Mouse (Mus musculus): ENCODE results near the gene Acot2. TPM values are rescaled to one million over a fixed set of nuclear protein-coding genes. Genes with fewer than 3 reads are reported as not detected.
A peak's percentile ranks its signal among the peaks of the same experiment; 100 is the strongest.
"Not testable (repeated sequence)": the region's sequence is repeated elsewhere in the genome, so short reads cannot be mapped to it uniquely, and the experiment has no call there.

Acot2 gene
- polyA plus RNA-seq, 1 experiment from 2014 or later: 37.8 TPM

- Histone ChIP-seq H3K4me2 (no peak overlapping the region), H3K9me3 (replicated peaks) (no peaks in the 10 kb centered on the region), H3K4me3 (replicated peaks) (no peak overlapping the region), H3K27me3 (no peaks in the 10 kb centered on the region), H3K4me1 (0 out of 2 replicates have a peak, but pooled peaks cover 3% of the 10 kb centered on the region), H3K9ac (no peak overlapping the region), H3K36me3 (no peaks in the 10 kb centered on the region), H3K27ac (no peak overlapping the region)
- ATAC-seq (replicated peaks; ENCODE audit: low FRiP score): no peak
- whole genome bisulfite sequencing: 80% methylated on average over 9 of the region's 9 CpGs
Observed at GRCm38 (mm10) chr12:84023052-84023745, 35.5 kb downstream of the Acot2 start.

GRCm38 (mm10) chr12:84025888-84026287 is 38.2 kb downstream of the Acot2 start:
- Histone ChIP-seq H3K4me2 (no peak overlapping the region), H3K27me3 (no peaks in the 10 kb centered on the region), H3K9me3 (replicated peaks) (no peaks in the 10 kb centered on the region), H3K27ac (no peak overlapping the region), H3K4me3 (replicated peaks) (no peak overlapping the region), H3K9ac (no peak overlapping the region), H3K36me3 (no peaks in the 10 kb centered on the region), H3K4me1 (no peaks in the 10 kb centered on the region)
- ATAC-seq (replicated peaks; ENCODE audit: low FRiP score): no peak
- WGBS: 74% methylated on average over 7 of the region's 7 CpGs

DNA sequence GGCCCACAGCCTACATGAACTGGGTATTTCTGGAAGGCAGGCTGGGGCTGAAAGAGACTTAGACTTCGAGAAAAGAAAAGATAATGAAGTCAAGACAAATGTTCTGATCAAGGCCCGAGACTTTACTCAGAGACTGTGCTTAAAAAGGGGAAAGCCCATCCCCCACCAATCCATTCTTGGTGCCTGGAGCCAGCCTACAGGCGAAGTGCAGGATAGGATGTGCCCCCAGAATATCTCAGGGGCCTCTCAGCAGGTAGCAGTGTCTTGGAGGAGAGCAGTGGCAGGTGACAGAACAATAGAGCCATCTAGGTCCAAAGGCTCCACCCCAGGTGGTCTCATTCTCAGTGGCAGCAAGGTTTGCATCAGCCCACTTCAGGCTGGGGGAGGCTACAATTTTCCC is 40.7 kb downstream of the Acot2 start:
- WGBS: 62% methylated on average over 3 of the region's 3 CpGs
- ATAC-seq (replicated peaks; ENCODE audit: low FRiP score): not testable (repeated sequence)

GRCm38 (mm10) chr12:84029043-84029442 is 41.4 kb downstream of the Acot2 start:
- H3K27me3 ChIP-seq; H3K27ac ChIP-seq; H3K4me2 ChIP-seq; ATAC-seq (replicated peaks; ENCODE audit: low FRiP score); H3K9me3 ChIP-seq (replicated peaks); H3K36me3 ChIP-seq; H3K4me3 ChIP-seq (replicated peaks); H3K4me1 ChIP-seq; H3K9ac ChIP-seq: not testable (repeated sequence)
- 100% methylated on average over 1 of the region's 1 CpGs for WGBS

More for the DNA sequence above, 40.7 kb downstream of the Acot2 start:
- H3K4me1 ChIP-seq; H3K4me2 ChIP-seq; H3K9ac ChIP-seq; H3K36me3 ChIP-seq; H3K27ac ChIP-seq; H3K27me3 ChIP-seq; H3K9me3 ChIP-seq (replicated peaks); H3K4me3 ChIP-seq (replicated peaks): not testable (repeated sequence)

- ATAC-seq (replicated peaks; ENCODE audit: low FRiP score): peak; percentile 70; the same call in 1 of the 2 replicates
Observed at GRCm38 (mm10) chr12:84030659-84031332, 43.1 kb downstream of the Acot2 start.

DNA sequence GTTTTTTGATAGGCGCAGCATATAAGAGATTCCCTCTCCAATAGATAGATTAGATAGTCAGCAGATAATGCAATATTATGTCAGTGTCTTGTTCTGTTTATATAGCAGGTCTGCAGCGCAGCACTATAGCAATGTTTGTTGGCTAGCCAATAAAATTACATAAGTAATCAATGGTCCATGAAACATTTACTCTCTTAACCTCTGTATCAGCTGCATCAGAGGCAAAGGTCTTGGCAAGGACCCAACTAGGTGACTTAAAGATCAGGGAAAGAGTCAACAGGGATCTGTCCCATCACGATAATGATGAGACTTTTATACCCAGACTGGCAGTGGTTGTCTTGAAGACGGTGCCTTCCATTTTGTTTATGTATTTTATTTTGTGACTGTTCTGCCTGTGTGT is 45.2 kb downstream of the Acot2 start:
- WGBS: 84% methylated on average over 4 of the region's 4 CpGs
- ATAC-seq (replicated peaks; ENCODE audit: low FRiP score): no peak
- H3K9me3 ChIP-seq (replicated peaks): no peaks in the 10 kb centered on the region
- peaks cover 5% of the 10 kb centered on the region; the same call in 1 of the 2 replicates for H3K27me3 ChIP-seq
- no peak overlapping the region for H3K27ac ChIP-seq
- no peak overlapping the region for H3K4me3 ChIP-seq (replicated peaks)
- H3K9ac ChIP-seq: no peak overlapping the region
- no peaks in the 10 kb centered on the region for H3K36me3 ChIP-seq
- no peaks in the 10 kb centered on the region for H3K4me1 ChIP-seq
- no peak overlapping the region for H3K4me2 ChIP-seq

More at GRCm38 (mm10) chr12:84030659-84031332, 43.1 kb downstream of the Acot2 start:
- Histone ChIP-seq H3K4me2 (no peak overlapping the region), H3K9ac (no peak overlapping the region), H3K27me3 (no peaks in the 10 kb centered on the region), H3K9me3 (replicated peaks) (no peaks in the 10 kb centered on the region), H3K4me1 (no peaks in the 10 kb centered on the region), H3K27ac (no peak overlapping the region), H3K36me3 (no peaks in the 10 kb centered on the region), H3K4me3 (replicated peaks) (no peak overlapping the region)
- 68% methylated on average over 4 of the region's 4 CpGs for WGBS

GRCm38 (mm10) chr12:84033302-84033701 is 45.6 kb downstream of the Acot2 start:
- WGBS: 70% methylated on average over 2 of the region's 2 CpGs
- not testable (repeated sequence) for H3K27me3 ChIP-seq; H3K9ac ChIP-seq; H3K27ac ChIP-seq; H3K9me3 ChIP-seq (replicated peaks); H3K4me1 ChIP-seq; H3K4me3 ChIP-seq (replicated peaks); H3K4me2 ChIP-seq; ATAC-seq (replicated peaks; ENCODE audit: low FRiP score); H3K36me3 ChIP-seq

DNA sequence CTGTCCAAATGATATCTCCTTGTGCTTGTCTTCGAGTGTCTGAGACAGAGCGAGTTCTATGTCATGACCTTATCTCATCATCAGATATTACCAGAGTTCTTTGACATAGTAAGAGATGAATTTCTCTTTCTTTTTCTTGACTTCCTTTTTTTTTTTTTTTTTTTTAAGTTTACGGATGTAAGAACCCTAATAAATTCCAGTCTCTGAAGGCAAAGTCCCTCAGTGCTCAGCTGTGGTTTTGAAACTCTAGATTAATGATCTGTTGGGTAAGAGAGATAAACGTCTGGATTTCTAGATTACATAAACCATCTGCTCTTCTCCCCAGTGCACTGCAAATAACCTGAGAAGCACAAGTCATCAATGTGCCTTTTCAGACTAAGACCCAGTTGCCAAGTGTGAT is 46.4 kb downstream of the Acot2 start:
- ATAC-seq (replicated peaks; ENCODE audit: low FRiP score): no peak
- H3K9me3 ChIP-seq (replicated peaks): no peaks in the 10 kb centered on the region
- H3K27me3 ChIP-seq: peaks cover 5% of the 10 kb centered on the region; the same call in 1 of the 2 replicates
- H3K4me3 ChIP-seq (replicated peaks): no peak overlapping the region
- no peak overlapping the region for H3K27ac ChIP-seq
- H3K4me1 ChIP-seq: peaks cover 3% of the 10 kb centered on the region; the same call in 1 of the 2 replicates
- H3K36me3 ChIP-seq: no peaks in the 10 kb centered on the region
- WGBS: 22% methylated on average over 4 of the region's 4 CpGs
- H3K9ac ChIP-seq: no peak overlapping the region
- H3K4me2 ChIP-seq: no peak overlapping the region

- peak; percentile 42; the same call in 1 of the 2 replicates for ATAC-seq (replicated peaks; ENCODE audit: low FRiP score)
- 9% methylated on average over 32 of the region's 32 CpGs for WGBS
- H3K4me2 ChIP-seq: peak within 1 kb of the TSS; percentile 75
Observed at GRCm38 (mm10) chr12:84038241-84038640, 50.6 kb downstream of the Acot2 start, which contains the start of gene Acot4. Gene Acot4 (plus strand): TSS chr12:84038379.

DNA sequence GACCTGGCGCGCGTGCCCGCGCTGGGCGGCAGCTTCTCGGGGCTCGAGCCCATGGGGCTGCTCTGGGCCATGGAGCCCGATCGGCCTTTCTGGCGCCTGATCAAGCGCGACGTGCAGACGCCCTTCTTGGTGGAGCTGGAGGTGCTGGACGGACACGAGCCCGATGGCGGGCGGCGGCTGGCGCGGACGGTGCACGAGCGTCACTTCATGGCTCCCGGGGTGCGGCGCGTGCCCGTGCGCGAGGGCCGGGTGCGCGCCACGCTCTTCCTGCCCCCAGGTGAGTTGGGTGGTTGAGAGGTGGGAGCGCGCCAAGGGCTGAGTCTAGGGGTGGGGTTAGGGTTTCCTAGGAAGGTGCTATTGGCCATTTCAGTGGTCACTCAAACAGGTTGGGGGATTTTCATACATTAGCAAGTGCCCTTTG is 51.0 kb downstream of the Acot2 start, which contains the start of gene Gm49366:
Gene Gm49366, plus strand, starts transcription at position 245 of the 421 bp plus-strand sequence.
- not testable (repeated sequence) for H3K9me3 ChIP-seq (replicated peaks)

More at GRCm38 (mm10) chr12:84038241-84038640, 50.6 kb downstream of the Acot2 start, which contains the start of gene Acot4:
- Histone ChIP-seq H3K9ac (peak within 1 kb of the TSS; percentile 52), H3K4me3 (replicated peaks) (peak within 1 kb of the TSS; percentile 51)
- not testable (repeated sequence) for H3K27me3 ChIP-seq; H3K27ac ChIP-seq; H3K9me3 ChIP-seq (replicated peaks); H3K36me3 ChIP-seq; H3K4me1 ChIP-seq

GRCm38 (mm10) chr12:84042248-84042647 is 54.6 kb downstream of the Acot2 start:
- Histone ChIP-seq H3K27me3 (peaks cover 5% of the 10 kb centered on the region; the same call in 1 of the 2 replicates), H3K36me3 (no peaks in the 10 kb centered on the region), H3K27ac (peak overlapping the region; percentile 59), H3K4me1 (peaks cover 3% of the 10 kb centered on the region; the same call in 1 of the 2 replicates), H3K9ac (no peak overlapping the region), H3K4me2 (no peak overlapping the region), H3K4me3 (replicated peaks) (no peak overlapping the region), H3K9me3 (replicated peaks) (peaks cover 4% of the 10 kb centered on the region; the same call in 1 of the 2 replicates)
- 0 out of 2 replicates have a peak, but pooled peaks have one; percentile 19 for ATAC-seq (replicated peaks; ENCODE audit: low FRiP score)
- WGBS: 73% methylated on average over 5 of the region's 5 CpGs

More for the DNA sequence above, 51.0 kb downstream of the Acot2 start, which contains the start of gene Gm49366:
- H3K27me3 ChIP-seq, H3K4me1 ChIP-seq, H3K36me3 ChIP-seq, H3K27ac ChIP-seq: not testable (repeated sequence)
- peak; percentile 75 for ATAC-seq (replicated peaks; ENCODE audit: low FRiP score)
- Histone ChIP-seq H3K4me2 (peak within 1 kb of the TSS; percentile 75), H3K9ac (peak within 1 kb of the TSS; percentile 52), H3K4me3 (replicated peaks) (peak within 1 kb of the TSS; percentile 51)
- WGBS: 5% methylated on average over 39 of the region's 39 CpGs
